Mouse (Mus musculus): ENCODE results near the gene Cmtm5. TPM values are rescaled to one million over a fixed set of nuclear protein-coding genes. Genes with fewer than 3 reads are reported as not detected.

The Cmtm5 gene
- polyA plus RNA-seq (2015; fragmentation: Nextera tagmentation; extraction: Ambion mirVana) = 8.9 and 9.4 TPM in 2 replicates

DNA sequence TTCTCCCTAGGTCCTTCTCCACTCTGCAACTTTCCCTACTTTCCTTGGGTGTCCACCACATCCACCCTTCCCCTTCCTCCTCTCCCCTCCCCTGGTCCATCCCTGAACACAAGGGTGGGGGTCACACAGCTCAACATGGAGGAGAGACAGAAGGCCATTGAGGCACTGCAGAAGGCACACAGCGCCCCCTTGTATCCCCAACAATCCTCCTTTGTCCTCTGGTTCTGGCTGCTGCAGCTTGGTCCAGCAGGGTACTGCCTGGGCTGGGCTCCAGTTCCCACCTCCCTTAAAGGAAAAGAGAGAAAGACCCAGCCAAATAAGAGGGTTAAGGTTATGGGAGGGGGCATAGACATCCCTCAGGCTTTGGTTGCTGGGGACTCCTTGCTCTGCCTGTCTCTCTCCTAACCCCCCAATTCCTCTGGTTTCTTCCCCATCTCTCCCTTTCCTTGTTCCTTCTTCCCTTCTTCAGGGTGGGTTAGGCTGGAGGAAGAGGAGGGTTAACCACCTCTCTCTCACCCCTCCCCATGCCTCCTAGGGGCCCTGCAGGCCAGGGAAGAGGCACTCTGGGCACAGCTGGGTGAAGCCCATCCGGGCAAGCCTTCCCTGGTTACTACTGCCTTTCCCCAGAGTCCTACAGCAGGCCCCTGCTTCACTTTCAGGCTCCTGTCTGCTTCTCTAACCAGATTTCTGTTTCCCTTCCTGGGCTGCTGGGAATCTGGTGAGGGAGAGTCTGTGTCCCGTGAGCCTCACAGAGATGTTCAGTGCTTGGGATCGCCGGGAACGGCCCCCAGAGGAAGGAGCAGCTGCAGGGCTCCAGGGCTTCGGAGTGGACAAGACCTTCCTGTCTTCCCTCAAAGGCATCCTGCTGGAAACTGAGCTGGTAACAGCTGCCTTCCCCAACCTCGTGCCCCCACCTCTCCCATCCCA, at the start of gene Cmtm5:
Gene Cmtm5, plus strand, starts transcription at position 358 of the 927 bp plus-strand sequence.
- WGBS = 15% methylated on average over 8 of the region's 8 CpGs
- Histone ChIP-seq H3K36me3 (no peaks in the 10 kb centered on the region), H3K27me3 (0 out of 2 replicates have a peak, but pooled peaks cover 3% of the 10 kb centered on the region), H3K27ac (replicated peaks) (peak within 1 kb of the TSS; percentile 84), H3K9me3 (replicated peaks) (no peaks in the 10 kb centered on the region), H3K4me2 (replicated peaks) (peak within 1 kb of the TSS; percentile 15; the same call in 1 of the 2 replicates), H3K4me3 (replicated peaks) (peak within 1 kb of the TSS; percentile 8; the same call in 1 of the 2 replicates), H3K9ac (no peak within 1 kb of the TSS), H3K4me1 (peaks cover 20% of the 10 kb centered on the region)
- ATAC-seq (ENCODE audit: insufficient number of reproducible peaks, low FRiP score, low TSS enrichment, low read depth) = peak; percentile 46

DNA sequence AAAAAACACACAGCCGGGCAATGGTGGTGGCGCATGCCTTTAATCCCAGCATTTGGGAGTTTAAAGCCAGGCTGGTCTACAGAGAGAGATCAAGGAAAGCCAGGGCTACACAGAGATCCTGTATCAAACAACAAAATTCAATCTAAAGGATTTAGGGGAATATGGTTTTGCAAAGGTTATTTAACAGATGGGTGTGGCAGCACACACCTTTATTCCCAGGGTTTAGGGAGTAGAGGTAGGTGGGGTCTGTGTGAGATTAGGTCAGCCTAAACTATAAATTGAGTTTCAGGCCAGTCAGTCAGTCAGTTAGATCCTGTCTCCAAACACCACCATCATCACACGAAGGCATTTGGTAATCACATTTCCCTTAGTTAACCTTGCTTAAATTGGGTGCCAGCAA, 43.9 kb upstream of the Cmtm5 start, which contains the start of gene Pabpn1:
Gene Pabpn1, plus strand, starts transcription at position 301 of the 400 bp plus-strand sequence.
- Histone ChIP-seq H3K27me3 (no peaks in the 10 kb centered on the region), H3K27ac (replicated peaks) (peak within 1 kb of the TSS; percentile 93), H3K4me1 (peaks cover 17% of the 10 kb centered on the region), H3K9me3 (replicated peaks) (no peaks in the 10 kb centered on the region), H3K36me3 (peaks cover 19% of the 10 kb centered on the region), H3K9ac (peak within 1 kb of the TSS; percentile 33), H3K4me3 (replicated peaks) (peak within 1 kb of the TSS; percentile 94), H3K4me2 (replicated peaks) (peak within 1 kb of the TSS; percentile 56)
- ATAC-seq (ENCODE audit: insufficient number of reproducible peaks, low FRiP score, low TSS enrichment, low read depth) = no peak
- WGBS = 92% methylated on average over 3 of the region's 3 CpGs

DNA sequence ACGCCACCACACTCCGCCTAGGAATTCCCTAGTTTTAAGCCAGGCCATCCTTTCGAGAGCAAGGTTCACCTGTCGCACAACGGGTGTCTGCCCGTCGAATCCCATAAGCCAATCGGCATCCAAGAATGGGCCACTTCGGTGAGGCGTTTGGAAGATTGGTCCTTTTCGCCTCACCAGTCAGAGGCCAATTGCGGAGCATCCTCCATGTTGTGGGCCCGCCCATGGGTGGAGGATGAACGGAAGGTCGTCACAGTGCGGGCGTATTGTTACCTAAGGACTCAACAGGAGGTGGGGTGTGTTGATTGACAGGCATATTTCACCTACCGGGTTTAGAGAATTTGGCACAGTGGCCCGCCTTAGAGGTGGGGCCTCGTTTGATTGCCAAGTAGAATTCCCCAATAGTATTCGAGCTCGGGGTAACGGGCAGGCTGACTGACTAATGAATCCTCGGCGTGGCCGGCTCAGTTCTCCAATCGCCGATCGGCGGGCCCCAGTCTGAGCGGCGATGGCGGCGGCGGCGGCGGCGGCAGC, 42.3 kb upstream of the Cmtm5 start:
- Histone ChIP-seq H3K27me3 (no peaks in the 10 kb centered on the region), H3K9me3 (replicated peaks) (no peaks in the 10 kb centered on the region), H3K4me2 (replicated peaks) (peak overlapping the region; percentile 56), H3K4me1 (peaks cover 22% of the 10 kb centered on the region), H3K27ac (replicated peaks) (peak overlapping the region; percentile 93), H3K36me3 (peaks cover 30% of the 10 kb centered on the region), H3K9ac (peak overlapping the region; percentile 97), H3K4me3 (replicated peaks) (peak overlapping the region; percentile 94)
- peak; percentile 98 for ATAC-seq (ENCODE audit: insufficient number of reproducible peaks, low FRiP score, low TSS enrichment, low read depth)
- WGBS = under 1% methylated on average over 38 of the region's 38 CpGs

DNA sequence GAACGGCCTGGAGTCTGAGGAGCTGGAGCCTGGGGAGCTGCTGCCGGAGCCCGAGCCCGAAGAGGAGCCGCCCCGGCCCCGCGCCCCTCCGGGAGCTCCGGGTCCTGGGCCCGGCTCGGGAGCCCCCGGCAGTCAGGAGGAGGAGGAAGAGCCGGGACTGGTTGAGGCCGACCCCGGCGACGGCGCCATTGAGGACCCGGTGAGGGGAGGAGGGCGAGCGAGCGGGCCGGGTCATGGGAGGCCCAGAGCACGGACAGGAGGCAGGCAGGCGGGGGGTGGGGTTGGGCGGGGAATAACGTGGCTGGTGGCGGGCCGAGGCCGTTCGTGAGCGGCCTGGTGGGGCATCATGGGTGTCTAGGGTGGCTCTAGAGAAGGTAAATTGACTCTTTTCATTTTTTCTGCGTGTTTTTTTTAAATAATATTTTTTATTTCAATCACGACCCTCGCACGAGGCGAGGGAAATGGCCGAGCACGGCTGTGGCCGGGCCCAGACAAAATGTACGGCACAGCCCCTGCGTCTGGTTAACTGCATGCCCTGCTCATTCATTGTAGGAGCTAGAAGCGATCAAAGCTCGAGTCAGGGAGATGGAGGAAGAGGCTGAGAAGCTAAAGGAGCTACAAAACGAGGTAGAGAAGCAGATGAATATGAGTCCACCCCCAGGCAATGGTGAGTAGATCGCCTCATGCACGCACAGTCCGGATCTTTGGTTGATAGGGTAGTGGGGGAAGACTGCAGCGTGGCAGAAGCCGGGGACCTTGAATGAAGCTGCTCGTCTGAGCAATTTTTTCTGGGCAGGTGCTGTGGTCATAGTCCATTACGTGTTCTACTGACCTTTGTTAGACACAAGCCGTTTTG, 41.5 kb upstream of the Cmtm5 start:
- Histone ChIP-seq H3K27me3 (no peaks in the 10 kb centered on the region), H3K4me3 (replicated peaks) (peak overlapping the region; percentile 94), H3K36me3 (peaks cover 30% of the 10 kb centered on the region), H3K27ac (replicated peaks) (peak overlapping the region; percentile 90), H3K4me1 (peaks cover 22% of the 10 kb centered on the region), H3K4me2 (replicated peaks) (peak overlapping the region; percentile 58), H3K9me3 (replicated peaks) (no peaks in the 10 kb centered on the region), H3K9ac (peak overlapping the region; percentile 97)
- under 1% methylated on average over 53 of the region's 54 CpGs for WGBS
- ATAC-seq (ENCODE audit: insufficient number of reproducible peaks, low FRiP score, low TSS enrichment, low read depth) = peak; percentile 77

DNA sequence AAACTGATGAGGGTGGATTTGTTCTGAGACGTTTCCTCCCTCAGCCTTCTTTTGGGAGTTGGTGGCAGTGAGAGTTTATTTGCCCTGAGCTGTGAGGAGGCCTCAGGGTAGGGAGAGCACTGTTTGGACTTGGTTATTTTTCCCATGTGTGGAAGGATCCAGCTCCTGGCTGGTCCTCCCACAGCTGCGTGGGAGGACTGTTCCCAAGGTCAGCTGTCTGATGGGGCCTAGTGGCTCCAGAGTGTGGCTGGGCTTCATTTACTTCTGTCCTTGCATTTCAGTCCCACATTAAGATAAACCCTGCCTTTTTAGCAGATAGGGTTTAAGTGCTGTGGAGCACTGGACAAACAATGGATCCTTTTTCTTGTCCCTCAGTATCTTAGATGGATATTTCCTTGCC, 38.6 kb upstream of the Cmtm5 start:
- H3K4me2 ChIP-seq (replicated peaks) = no peak overlapping the region
- no peaks in the 10 kb centered on the region for H3K27me3 ChIP-seq
- H3K9ac ChIP-seq = no peak overlapping the region
- H3K9me3 ChIP-seq (replicated peaks) = no peaks in the 10 kb centered on the region
- 50% methylated on average over 2 of the region's 2 CpGs for WGBS
- no peak overlapping the region for H3K4me3 ChIP-seq (replicated peaks)
- peaks cover 30% of the 10 kb centered on the region for H3K36me3 ChIP-seq
- peaks cover 22% of the 10 kb centered on the region for H3K4me1 ChIP-seq
- peak overlapping the region; percentile 39; the same call in 1 of the 2 replicates for H3K27ac ChIP-seq (replicated peaks)
- ATAC-seq (ENCODE audit: insufficient number of reproducible peaks, low FRiP score, low TSS enrichment, low read depth) = no peak

DNA sequence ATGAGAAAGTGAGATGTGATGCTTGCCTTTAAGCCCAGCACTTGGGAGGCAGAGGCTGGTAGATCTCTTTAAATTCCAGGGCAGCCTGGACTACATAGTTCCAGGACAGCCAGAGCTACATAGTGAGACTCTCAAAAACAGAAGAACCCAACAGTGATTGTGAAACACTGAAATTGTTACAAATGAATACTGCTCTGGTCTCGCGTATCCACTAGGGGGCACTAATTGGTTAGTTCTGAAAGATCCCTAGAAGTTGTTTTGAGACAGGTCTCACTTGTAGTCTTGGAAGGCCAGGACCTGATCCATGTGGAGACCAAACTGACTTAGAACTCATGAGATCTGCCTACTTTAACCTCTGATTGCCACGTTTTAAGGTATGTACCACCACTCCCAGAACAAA, 35.7 kb upstream of the Cmtm5 start:
- Histone ChIP-seq H3K4me3 (replicated peaks) (no peak overlapping the region), H3K27ac (replicated peaks) (peak overlapping the region; percentile 58; the same call in 1 of the 2 replicates), H3K36me3 (peaks cover 45% of the 10 kb centered on the region), H3K9ac (no peak overlapping the region), H3K4me1 (peaks cover 12% of the 10 kb centered on the region), H3K27me3 (no peaks in the 10 kb centered on the region), H3K4me2 (replicated peaks) (no peak overlapping the region), H3K9me3 (replicated peaks) (no peaks in the 10 kb centered on the region)
- WGBS = under 1% methylated on average over 3 of the region's 3 CpGs
- peak; percentile 70; the same call in 1 of the 2 replicates for ATAC-seq (ENCODE audit: insufficient number of reproducible peaks, low FRiP score, low TSS enrichment, low read depth)

DNA sequence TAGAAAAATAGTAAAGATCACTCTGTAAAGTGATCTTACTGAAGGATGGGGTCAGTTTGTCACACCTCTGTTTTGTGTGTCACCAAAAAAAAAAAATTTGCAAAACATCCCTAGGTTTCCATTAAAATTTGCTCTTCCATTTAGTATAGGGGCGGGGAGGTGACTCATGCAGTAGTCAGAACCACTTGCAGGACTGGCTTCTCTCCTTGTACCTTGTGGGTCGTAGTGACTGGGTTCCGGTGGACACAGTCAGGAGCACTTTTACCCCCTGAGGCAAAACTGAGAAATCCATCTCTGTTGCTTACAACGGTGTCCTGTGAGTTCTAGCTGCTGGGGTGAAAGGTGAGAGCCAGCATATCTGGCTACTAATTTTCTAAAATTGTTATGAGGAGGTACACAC, 32.4 kb upstream of the Cmtm5 start:
- Histone ChIP-seq H3K4me1 (no peaks in the 10 kb centered on the region; the same call in 1 of the 2 replicates), H3K9me3 (replicated peaks) (no peaks in the 10 kb centered on the region), H3K27me3 (no peaks in the 10 kb centered on the region), H3K4me3 (replicated peaks) (no peak overlapping the region), H3K9ac (no peak overlapping the region), H3K27ac (replicated peaks) (no peak overlapping the region), H3K36me3 (peaks cover 46% of the 10 kb centered on the region), H3K4me2 (replicated peaks) (no peak overlapping the region)
- WGBS = 71% methylated on average over 4 of the region's 4 CpGs
- no peak for ATAC-seq (ENCODE audit: insufficient number of reproducible peaks, low FRiP score, low TSS enrichment, low read depth)

DNA sequence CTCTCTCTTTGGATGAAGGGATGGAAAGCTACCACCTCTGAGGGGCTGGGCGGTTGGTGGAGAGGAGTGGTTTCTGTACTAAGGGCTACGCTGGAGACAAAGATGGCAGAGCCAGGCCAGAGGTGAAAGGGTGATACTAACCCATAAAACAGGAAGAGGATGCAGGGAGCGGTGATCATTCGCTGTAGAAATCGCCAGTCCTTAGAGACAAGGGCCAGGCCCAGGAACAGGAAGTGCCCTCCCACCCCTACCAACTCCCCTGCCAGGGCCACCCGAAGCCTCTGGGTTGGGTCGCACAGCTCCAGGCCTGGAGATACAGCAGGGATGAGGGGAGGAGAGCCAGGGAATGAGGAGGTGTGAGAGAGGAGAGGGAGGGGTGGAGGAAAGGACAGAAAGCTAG, 27.4 kb upstream of the Cmtm5 start:
- no peak overlapping the region for H3K27ac ChIP-seq (replicated peaks)
- H3K4me2 ChIP-seq (replicated peaks) = no peak overlapping the region
- no peak overlapping the region for H3K4me3 ChIP-seq (replicated peaks)
- peaks cover 50% of the 10 kb centered on the region for H3K36me3 ChIP-seq
- H3K9ac ChIP-seq = no peak overlapping the region
- no peak for ATAC-seq (ENCODE audit: insufficient number of reproducible peaks, low FRiP score, low TSS enrichment, low read depth)
- WGBS = 75% methylated on average over 7 of the region's 7 CpGs
- no peaks in the 10 kb centered on the region for H3K9me3 ChIP-seq (replicated peaks)
- peaks cover 24% of the 10 kb centered on the region for H3K4me1 ChIP-seq
- H3K27me3 ChIP-seq = no peaks in the 10 kb centered on the region

DNA sequence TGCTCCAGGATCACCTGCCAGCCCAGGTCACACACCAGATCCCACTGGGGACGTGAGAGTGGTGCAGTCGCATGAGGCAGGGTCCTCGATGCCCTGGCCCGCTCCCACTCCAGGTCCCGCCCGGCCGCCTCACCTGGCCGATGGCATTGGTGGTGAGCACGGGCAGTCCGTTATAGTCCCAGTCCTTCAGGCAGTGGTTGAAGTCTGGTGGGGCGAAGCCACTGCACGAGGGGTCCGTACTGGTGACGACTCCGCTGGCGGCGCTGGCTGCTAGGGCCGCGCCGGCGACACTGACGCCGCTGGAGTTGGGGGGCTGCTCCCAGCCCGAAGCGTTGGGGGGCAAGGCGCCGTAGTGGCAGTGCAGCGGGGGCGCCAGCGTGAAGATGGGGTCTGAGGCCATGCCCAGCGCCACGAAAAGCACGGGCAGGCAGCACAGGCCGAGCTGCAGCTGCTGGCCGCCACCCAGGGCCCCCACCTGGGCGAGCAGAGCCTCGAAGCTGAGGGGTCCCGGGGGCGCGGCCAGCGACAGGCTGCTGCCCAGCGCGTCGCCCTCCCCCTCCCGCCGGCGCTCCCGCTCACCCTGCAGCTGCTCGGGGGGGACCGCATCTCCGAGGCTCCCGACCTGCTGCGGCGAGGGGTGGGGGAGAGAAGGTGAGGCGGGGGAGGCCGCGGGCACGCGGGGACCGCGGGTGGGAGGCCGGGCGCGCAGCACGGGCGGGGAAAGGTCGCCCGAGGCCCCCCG, 23.8 kb upstream of the Cmtm5 start:
- Histone ChIP-seq H3K9ac (peak overlapping the region; percentile 94), H3K27me3 (no peaks in the 10 kb centered on the region), H3K4me1 (peaks cover 29% of the 10 kb centered on the region), H3K4me3 (replicated peaks) (peak overlapping the region; percentile 92), H3K27ac (replicated peaks) (peak overlapping the region; percentile 91), H3K9me3 (replicated peaks) (no peaks in the 10 kb centered on the region), H3K36me3 (peaks cover 47% of the 10 kb centered on the region), H3K4me2 (replicated peaks) (peak overlapping the region; percentile 88)
- ATAC-seq (ENCODE audit: insufficient number of reproducible peaks, low FRiP score, low TSS enrichment, low read depth) = peak; percentile 36
- WGBS = 2% methylated on average over 39 of the region's 69 CpGs

DNA sequence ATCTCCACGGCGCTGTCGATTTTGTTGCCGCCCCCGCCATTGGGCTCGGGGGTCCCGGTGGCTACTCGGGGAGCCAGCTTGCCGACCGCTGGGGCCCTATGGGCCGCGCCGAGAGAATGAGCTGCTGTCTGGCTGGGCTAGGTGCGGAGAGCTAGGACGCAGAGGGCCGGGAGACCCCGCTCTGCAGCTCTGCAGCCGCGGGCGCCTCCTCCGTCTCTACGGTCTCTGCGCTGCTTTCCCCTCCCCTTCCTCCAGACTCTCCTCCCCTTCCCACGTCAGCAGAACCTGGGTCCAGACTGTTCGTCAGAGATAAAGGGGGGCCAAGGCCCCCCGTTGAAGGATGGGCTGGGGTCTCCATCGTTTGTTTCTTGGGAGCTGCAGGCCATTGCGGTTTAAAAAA, 23.2 kb upstream of the Cmtm5 start, which contains the start of gene Slc22a17:
Gene Slc22a17, minus strand, starts transcription at position 247 of the 400 bp plus-strand sequence.
- H3K27ac ChIP-seq (replicated peaks) = peak within 1 kb of the TSS; percentile 91
- H3K4me3 ChIP-seq (replicated peaks) = peak within 1 kb of the TSS; percentile 92
- peaks cover 29% of the 10 kb centered on the region for H3K4me1 ChIP-seq
- H3K36me3 ChIP-seq = peaks cover 47% of the 10 kb centered on the region
- 0% methylated on average over 28 of the region's 28 CpGs for WGBS
- ATAC-seq (ENCODE audit: insufficient number of reproducible peaks, low FRiP score, low TSS enrichment, low read depth) = peak; percentile 91
- peak within 1 kb of the TSS; percentile 94 for H3K9ac ChIP-seq
- H3K4me2 ChIP-seq (replicated peaks) = peak within 1 kb of the TSS; percentile 88
- no peaks in the 10 kb centered on the region for H3K9me3 ChIP-seq (replicated peaks)
- H3K27me3 ChIP-seq = no peaks in the 10 kb centered on the region

Measured in embryonic facial prominence, embryonic 15.5 days (tissue).